Mouse (Mus musculus) MEL (cell line): Measurements from ENCODE around the gene Fchsd2.

Experiments
- CTCF ChIP-seq, 3 experiments: IDR thresholded peaks in 2 of 3; conservative IDR thresholded peaks in 1 of 3; 2 replicates each; pipeline ENCODE4 v1.5.1; 2011 to 2012; ENCODE audit warnings: low read length in 3 of 3, low read depth in 2 of 3, mild to moderate bottlenecking in 2 of 3, improper control_type of control experiment in 1 of 3, inconsistent platforms in 1 of 3, mixed read lengths in 1 of 3, moderate library complexity in 1 of 3; ENCODE audit not compliant: control insufficient read depth in 1 of 3, insufficient read depth in 1 of 3, poor library complexity in 1 of 3, severe bottlenecking in 1 of 3
- E2F4 ChIP-seq: IDR thresholded peaks from 2 replicates; pipeline ENCODE4 v1.6.1; 2011; ENCODE audit warnings: low read depth, low read length, improper control_type of control experiment, borderline replicate concordance
- EP300 ChIP-seq, 2 experiments: IDR thresholded peaks; 2 replicates each; pipeline ENCODE4 v1.6.1; 2011; ENCODE audit warnings: improper control_type of control experiment in 2 of 2, low read length in 2 of 2, low read depth in 1 of 2, mild to moderate bottlenecking in 1 of 2
- GABPA ChIP-seq: IDR thresholded peaks from 2 replicates; pipeline ENCODE4 v1.6.1; 2012; ENCODE audit warnings: low read depth, mild to moderate bottlenecking, inconsistent platforms, low read length, improper control_type of control experiment, moderate library complexity
- GATA1 ChIP-seq: IDR thresholded peaks from 2 replicates; pipeline ENCODE4 v1.6.1; 2011; ENCODE audit warnings: low read depth, low read length, improper control_type of control experiment
- JUND ChIP-seq: IDR thresholded peaks from 2 replicates; pipeline ENCODE4 v1.6.1; 2011; ENCODE audit warnings: low read depth, mild to moderate bottlenecking, improper control_type of control experiment, low read length
- MAFK ChIP-seq: IDR thresholded peaks from 2 replicates; pipeline ENCODE4 v1.6.1; 2011; ENCODE audit warnings: low read depth, mild to moderate bottlenecking, low read length, improper control_type of control experiment, borderline replicate concordance
- MYB ChIP-seq: IDR thresholded peaks from 2 replicates; pipeline ENCODE4 v1.6.1; 2011; ENCODE audit warnings: mild to moderate bottlenecking, low read depth, low read length, improper control_type of control experiment
- POLR2A ChIP-seq, 2 experiments: IDR thresholded peaks; 2 replicates each; pipeline ENCODE4 v1.6.1; 2011 to 2012; ENCODE audit warnings: low read length in 2 of 2, mild to moderate bottlenecking in 2 of 2, control low read depth in 1 of 2, improper control_type of control experiment in 1 of 2, low read depth in 1 of 2, moderate library complexity in 1 of 2; ENCODE audit not compliant: control insufficient read depth in 1 of 2, insufficient read depth in 1 of 2, poor library complexity in 1 of 2
- SIN3A ChIP-seq: IDR thresholded peaks from 2 replicates; pipeline ENCODE4 v1.6.1; 2012; ENCODE audit warnings: low read length, improper control_type of control experiment, inconsistent platforms
- TBP ChIP-seq: IDR thresholded peaks from 2 replicates; pipeline ENCODE4 v1.8.0; 2011; ENCODE audit warnings: low read depth, low read length, improper control_type of control experiment
- ZNF384 ChIP-seq: IDR thresholded peaks from 2 replicates; pipeline ENCODE4 v1.6.1; 2012; ENCODE audit warnings: low read depth, mild to moderate bottlenecking, inconsistent platforms, low read length, improper control_type of control experiment

DNA sequence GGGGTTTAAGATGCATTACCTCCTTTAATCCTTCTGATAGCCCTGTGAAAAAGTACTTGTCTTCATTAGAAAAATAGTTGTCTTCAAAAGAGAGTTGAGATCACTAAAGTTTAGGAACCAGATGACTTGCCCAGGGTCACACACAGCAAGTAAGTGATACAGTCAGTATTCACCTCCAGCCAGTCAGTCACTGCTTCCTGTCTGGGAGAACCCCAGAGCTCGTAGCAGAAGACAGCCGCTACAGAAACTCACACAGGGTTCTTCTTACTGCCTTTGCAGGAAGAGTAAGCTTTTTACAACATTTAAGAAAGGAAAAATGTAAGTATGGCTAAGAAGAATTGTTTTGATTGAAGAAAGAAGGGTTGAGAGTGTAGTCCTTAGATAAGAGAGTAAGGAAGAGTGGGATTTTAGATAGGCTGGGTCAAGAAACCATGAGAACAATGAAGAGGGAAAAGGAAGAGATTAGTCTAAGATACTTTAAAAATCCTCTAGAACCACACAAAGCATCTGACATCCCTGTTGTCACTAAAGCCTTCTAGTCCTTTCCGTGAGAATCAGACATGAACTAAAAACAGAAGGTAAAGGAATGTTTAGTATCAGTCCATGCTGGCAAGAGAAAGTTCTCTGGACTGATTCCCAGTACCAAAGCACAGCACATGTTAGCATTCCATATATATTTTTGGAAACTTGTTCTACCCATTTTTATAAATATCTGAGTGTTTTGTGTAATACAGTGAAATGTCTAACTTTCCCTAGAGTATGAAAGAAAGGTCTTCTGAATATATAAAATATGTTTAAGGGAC, 175.0 kb downstream of the Fchsd2 start:
- TF ChIP-seq E2F4 (no peak), JUND (no peak), TBP (no peak), GABPA (no peak), POLR2A (IDR thresholded peaks at IDR 0.05; ENCODE audit: control insufficient read depth in 1 of 2, insufficient read depth in 1 of 2, low read depth in 1 of 2, low read length in 2 of 2, poor library complexity in 1 of 2) (no peak), MYB (no peak), ZNF384 (no peak), GATA1 (peak; percentile 50), CTCF (IDR thresholded peaks at IDR 0.05 in 2 of 3, conservative IDR thresholded peaks at IDR 0.05 in 1 of 3; ENCODE audit: control insufficient read depth in 1 of 3, insufficient read depth in 1 of 3, low read depth in 2 of 3, low read length in 3 of 3, poor library complexity in 1 of 3, severe bottlenecking in 1 of 3) (no peak), MAFK (no peak), EP300 (IDR thresholded peaks at IDR 0.05; ENCODE audit: low read depth in 1 of 2, low read length in 2 of 2) (peak; percentile 41 to 64; a peak in 2 of 4 replicates), SIN3A (no peak)
